Mouse (Mus musculus) small intestine, adult 2 months (tissue): ENCODE results near the gene Nfyb. TPM values are rescaled to one million over a fixed set of nuclear protein-coding genes. Genes with fewer than 3 reads are reported as not detected.

ENCODE experiments used
- H3K27ac ChIP-seq: fragments of 200-500 bp; 2 replicates; pipeline ENCODE4 v1.5.1; 2012; ENCODE audit warnings: low read depth, low read length, control low read depth, inconsistent platforms; ENCODE audit not compliant: insufficient read depth
- H3K27me3 ChIP-seq: fragments of 200-500 bp; 2 replicates; pipeline ENCODE4 v1.6.1; 2012; ENCODE audit warnings: mild to moderate bottlenecking, moderate library complexity, low read length, inconsistent platforms; ENCODE audit not compliant: control insufficient read depth, insufficient read depth
- H3K36me3 ChIP-seq: fragments of 200-500 bp; 2 replicates; pipeline ENCODE4 v1.6.1; 2012; ENCODE audit warnings: mild to moderate bottlenecking, low read length, control low read depth, inconsistent platforms; ENCODE audit not compliant: control insufficient read depth, insufficient read depth
- H3K4me1 ChIP-seq: fragments of 200-500 bp; 2 replicates; pipeline ENCODE4 v1.6.1; 2012; ENCODE audit warnings: low read length, inconsistent platforms, mixed read lengths; ENCODE audit not compliant: control insufficient read depth, insufficient read depth, insufficient read length
- H3K4me3 ChIP-seq: fragments of 200-500 bp; 2 replicates; pipeline ENCODE4 v1.5.1; 2012; ENCODE audit warnings: low read depth, mild to moderate bottlenecking, control low read depth, inconsistent platforms, low read length, moderate library complexity
- CTCF ChIP-seq: fragments of 200-500 bp; IDR thresholded peaks from 2 replicates; pipeline ENCODE4 v1.5.1; 2012; ENCODE audit warnings: low read depth, mild to moderate bottlenecking, control low read depth, inconsistent platforms, low read length, moderate library complexity, mixed read lengths; ENCODE audit not compliant: insufficient replicate concordance, insufficient read length; ENCODE audit errors: extremely low read depth
- POLR2A ChIP-seq: fragments of 200-500 bp; IDR thresholded peaks from 2 replicates; pipeline ENCODE4 v1.6.1; 2012; ENCODE audit warnings: low read depth, mild to moderate bottlenecking, control low read depth, inconsistent platforms, low read length, moderate library complexity
- WGBS: fragments of 180-500 bp; shearing (Covaris S2); methylation state at CpG from one replicate; pipeline ENCODE4 v1.1.7; 2018; 5-methylcytosine and 5-hydroxymethylcytosine counted together
- polyA plus RNA-seq: library from polyadenylated mRNA; depleted of rRNA; stranded (reverse); fragments of >200 nt; gene quantifications from 2 replicates; pipeline ENCODE4 v1.2.3, GENCODE M21; 2012

The Nfyb gene
- polyA plus RNA-seq, 1 experiment, result 5.2 TPM

GRCm38 (mm10) chr10:82780322-82780721, 16.4 kb upstream of the Nfyb start:
- no peaks in the 10 kb centered on the region for H3K27me3 ChIP-seq
- peak overlapping the region; percentile 54; the same call in 1 of the 2 replicates for H3K27ac ChIP-seq
- 41% methylated on average over 3 of the region's 3 CpGs for WGBS
- no peaks in the 10 kb centered on the region for H3K36me3 ChIP-seq
- TF ChIP-seq CTCF (no peak), POLR2A (no peak)
- H3K4me3 ChIP-seq, result no peak overlapping the region
- peaks cover 26% of the 10 kb centered on the region for H3K4me1 ChIP-seq

DNA sequence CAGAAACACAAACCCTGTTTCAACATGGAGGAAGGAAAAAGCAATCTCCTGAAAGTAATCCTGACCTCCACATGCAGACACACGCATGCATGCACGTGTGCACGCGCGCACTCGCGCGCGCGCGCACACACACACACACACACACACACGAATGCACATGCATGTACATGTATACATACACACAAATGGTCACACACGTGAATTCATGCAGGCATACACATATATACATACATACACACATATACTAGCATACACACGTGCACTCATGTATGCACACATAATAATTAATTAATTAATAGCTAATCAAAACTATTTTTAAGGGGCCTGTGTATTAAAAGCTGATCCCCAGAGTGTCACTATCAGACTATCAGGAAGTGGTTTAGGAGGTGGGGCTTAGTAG, 15.9 kb upstream of the Nfyb start:
- H3K27me3 ChIP-seq, result no peaks in the 10 kb centered on the region
- no peak overlapping the region for H3K27ac ChIP-seq
- H3K4me1 ChIP-seq, result peaks cover 26% of the 10 kb centered on the region
- H3K36me3 ChIP-seq, result no peaks in the 10 kb centered on the region
- no peak overlapping the region for H3K4me3 ChIP-seq
- 98% methylated on average over 14 of the region's 14 CpGs for WGBS
- TF ChIP-seq POLR2A, result no peak
- TF ChIP-seq CTCF, result no peak

DNA sequence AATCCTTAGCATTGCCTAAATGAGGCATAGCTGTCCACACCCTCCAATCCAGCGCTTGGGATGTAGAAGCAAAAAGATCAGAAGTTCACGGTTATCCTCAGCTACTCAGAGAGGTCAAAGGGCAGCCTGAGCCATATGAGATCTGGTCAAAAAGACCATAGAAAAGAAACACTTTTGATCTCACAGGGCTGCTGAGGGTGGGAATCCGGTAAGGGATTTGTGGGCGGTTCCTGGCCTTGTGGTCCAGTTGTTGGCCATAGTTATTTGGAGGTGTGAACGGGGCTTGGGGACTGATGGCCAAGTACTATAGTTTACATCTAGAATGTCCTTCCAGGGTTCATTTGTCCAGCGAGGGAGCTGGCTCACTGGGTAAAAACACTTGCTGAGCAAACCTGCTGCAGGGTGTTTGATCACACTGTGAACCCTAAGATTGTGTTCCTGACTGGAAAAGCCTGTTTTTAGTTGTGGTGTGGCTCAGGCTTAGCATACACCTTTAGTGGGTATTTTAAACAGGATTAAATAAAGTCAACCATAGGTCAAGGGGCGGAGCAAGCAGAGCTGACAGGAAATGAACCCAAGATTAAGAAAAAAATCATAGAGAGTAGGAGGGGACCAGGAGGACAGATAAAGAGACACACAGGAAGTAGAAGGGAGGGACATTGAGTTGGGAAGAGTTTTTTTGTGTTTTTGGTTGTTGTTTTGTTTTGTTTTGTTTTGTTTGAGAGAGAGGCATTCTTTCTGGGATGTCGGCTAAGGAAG, 15.0 kb upstream of the Nfyb start:
- Histone ChIP-seq H3K27me3 (no peaks in the 10 kb centered on the region), H3K36me3 (no peaks in the 10 kb centered on the region), H3K4me3 (no peak overlapping the region), H3K27ac (peak overlapping the region; percentile 47; the same call in 1 of the 2 replicates), H3K4me1 (peaks cover 23% of the 10 kb centered on the region)
- 78% methylated on average over 8 of the region's 8 CpGs for WGBS
- TF ChIP-seq CTCF, result no peak
- TF ChIP-seq POLR2A, result no peak

DNA sequence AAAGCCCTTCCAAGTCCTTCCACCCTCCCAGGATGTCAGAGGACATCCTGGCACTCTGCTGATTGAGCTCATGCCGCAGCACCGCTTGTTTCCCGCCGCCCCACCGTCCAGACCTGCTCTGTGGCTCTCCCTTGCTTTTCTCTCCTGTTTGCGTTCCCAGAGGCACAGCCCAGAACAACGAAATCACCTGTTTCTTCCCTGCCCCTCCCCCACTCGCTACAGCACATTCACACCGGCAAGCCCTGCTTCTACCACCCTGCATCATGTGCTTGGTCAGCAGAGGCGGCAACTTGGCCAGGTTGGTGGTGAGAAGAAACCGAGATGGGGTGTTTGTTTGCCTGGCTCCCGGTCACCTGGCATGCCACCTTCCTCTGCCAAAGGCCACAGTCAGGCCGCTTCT, 13.9 kb upstream of the Nfyb start:
- H3K27me3 ChIP-seq, result no peaks in the 10 kb centered on the region
- H3K4me3 ChIP-seq, result peak overlapping the region; percentile 33; the same call in 1 of the 2 replicates
- TF ChIP-seq POLR2A (no peak), CTCF (no peak)
- H3K36me3 ChIP-seq, result no peaks in the 10 kb centered on the region
- WGBS, result 19% methylated on average over 13 of the region's 13 CpGs
- peak overlapping the region; percentile 18; the same call in 1 of the 2 replicates for H3K27ac ChIP-seq
- peaks cover 17% of the 10 kb centered on the region for H3K4me1 ChIP-seq

DNA sequence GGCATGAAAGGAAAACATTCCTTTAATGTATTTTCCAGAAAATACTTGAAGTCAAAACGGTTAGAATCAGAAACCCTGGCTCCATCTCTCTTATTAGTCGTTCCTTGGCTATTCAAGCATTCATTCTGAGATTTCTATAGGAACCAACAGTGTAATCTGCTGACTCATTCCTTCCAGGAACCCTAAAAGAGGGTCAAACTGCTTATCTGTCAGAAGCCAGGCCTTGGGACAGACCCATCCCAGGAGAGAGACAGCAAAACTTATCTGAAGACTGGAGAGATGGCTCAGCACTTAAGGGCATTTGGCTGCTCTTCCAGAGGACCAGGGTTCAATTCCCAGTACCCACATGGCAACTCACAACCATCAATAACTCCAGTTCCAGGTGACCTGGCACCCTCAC, 13.1 kb upstream of the Nfyb start:
- TF ChIP-seq POLR2A (no peak), CTCF (no peak)
- no peaks in the 10 kb centered on the region for H3K27me3 ChIP-seq
- H3K36me3 ChIP-seq, result no peaks in the 10 kb centered on the region
- H3K4me3 ChIP-seq, result no peak overlapping the region
- no peak overlapping the region for H3K27ac ChIP-seq
- H3K4me1 ChIP-seq, result peaks cover 11% of the 10 kb centered on the region
- 71% methylated on average over 2 of the region's 2 CpGs for WGBS

DNA sequence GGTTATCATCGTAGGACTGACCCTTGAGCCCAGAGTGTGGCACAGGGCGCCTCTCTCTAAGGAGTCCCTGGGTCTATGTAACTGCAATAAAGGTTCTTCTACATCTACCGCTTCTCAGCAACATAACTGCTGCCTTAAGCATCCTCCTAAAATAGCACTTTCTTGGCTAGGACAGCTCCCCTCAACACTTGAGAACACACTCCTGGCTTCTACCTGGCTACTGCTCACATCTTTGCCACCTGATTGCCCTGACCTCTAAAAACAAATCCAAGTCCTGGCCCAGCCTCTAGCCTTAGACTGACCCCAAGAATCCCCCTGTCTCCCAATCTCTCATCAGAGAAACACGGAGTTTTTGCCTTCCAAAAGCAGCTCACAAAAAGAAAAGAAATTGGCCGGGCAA, 10.9 kb upstream of the Nfyb start:
- Histone ChIP-seq H3K27me3 (no peaks in the 10 kb centered on the region), H3K27ac (no peak overlapping the region), H3K4me3 (no peak overlapping the region), H3K4me1 (peaks cover 8% of the 10 kb centered on the region), H3K36me3 (no peaks in the 10 kb centered on the region)
- no peak for TF ChIP-seq POLR2A
- no peak for TF ChIP-seq CTCF
- 86% methylated on average over 5 of the region's 5 CpGs for WGBS

DNA sequence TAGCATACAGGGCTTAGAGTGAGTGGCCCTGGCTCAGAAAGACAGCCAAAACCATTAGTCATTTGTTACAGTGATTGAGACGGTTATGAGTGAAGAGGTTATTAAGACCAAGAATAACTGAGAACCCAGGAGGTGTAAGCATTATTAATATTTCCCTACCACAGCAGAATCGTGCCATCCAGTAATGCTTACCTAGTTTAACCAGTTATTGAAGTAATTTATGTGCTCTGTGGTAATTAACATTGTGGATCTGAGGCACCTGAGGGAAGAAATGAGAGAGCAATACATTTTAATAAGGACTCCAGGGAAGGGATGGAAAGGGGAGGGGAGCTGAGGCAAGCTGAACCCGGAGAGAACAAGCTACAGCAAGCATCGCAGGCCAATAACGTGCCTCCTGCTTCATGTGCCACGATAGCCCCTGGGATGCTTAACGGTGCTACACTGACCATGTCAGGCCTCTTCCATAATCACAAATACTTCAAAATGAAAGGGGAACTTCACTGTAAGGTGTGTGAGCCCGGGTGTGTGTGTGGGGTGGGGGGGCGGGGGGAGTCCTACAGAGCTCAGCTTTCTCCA, 7.7 kb upstream of the Nfyb start:
- no peaks in the 10 kb centered on the region for H3K27me3 ChIP-seq
- 67% methylated on average over 9 of the region's 9 CpGs for WGBS
- TF ChIP-seq POLR2A (no peak), CTCF (no peak)
- no peaks in the 10 kb centered on the region for H3K36me3 ChIP-seq
- no peak overlapping the region for H3K27ac ChIP-seq
- no peak overlapping the region for H3K4me3 ChIP-seq
- H3K4me1 ChIP-seq, result no peaks in the 10 kb centered on the region; the same call in 1 of the 2 replicates

GRCm38 (mm10) chr10:82770713-82771112, 6.8 kb upstream of the Nfyb start:
- Histone ChIP-seq H3K36me3 (no peaks in the 10 kb centered on the region), H3K4me3 (no peak overlapping the region), H3K27me3 (no peaks in the 10 kb centered on the region), H3K27ac (no peak overlapping the region), H3K4me1 (no peaks in the 10 kb centered on the region; the same call in 1 of the 2 replicates)
- 67% methylated on average over 2 of the region's 2 CpGs for WGBS
- TF ChIP-seq CTCF (no peak), POLR2A (no peak)
